Mouse (Mus musculus) right cerebral cortex, postnatal 4 days (tissue): Measurements from ENCODE around the gene Wnt9b.
A peak's percentile ranks its signal among the peaks of the same experiment; 100 is the strongest.

ENCODE experiments used
- DNase-seq: peaks from one replicate; pipeline ENCODE4 v3.0.0-alpha.2; 2022

Wnt9b gene

GRCm38 (mm10) chr11:103729282-103729985 lies 20.2 kb downstream of the Wnt9b start:
- no peak for DNase-seq

- no peak for DNase-seq
Measured at GRCm38 (mm10) chr11:103724331-103724771, 25.3 kb downstream of the Wnt9b start.

- DNase-seq: no peak
Measured at GRCm38 (mm10) chr11:103722040-103722481, 27.6 kb downstream of the Wnt9b start.

GRCm38 (mm10) chr11:103721468-103722039 lies 28.1 kb downstream of the Wnt9b start:
- peak; percentile 42 for DNase-seq

GRCm38 (mm10) chr11:103719436-103719835 lies 30.2 kb downstream of the Wnt9b start:
- no peak for DNase-seq

GRCm38 (mm10) chr11:103716971-103717370 lies 32.6 kb downstream of the Wnt9b start:
- no peak for DNase-seq

GRCm38 (mm10) chr11:103714074-103714473 lies 35.5 kb downstream of the Wnt9b start:
- DNase-seq: no peak

GRCm38 (mm10) chr11:103711851-103712587 lies 37.6 kb downstream of the Wnt9b start:
- no peak for DNase-seq

- no peak for DNase-seq
Measured at GRCm38 (mm10) chr11:103709982-103710381, 39.6 kb downstream of the Wnt9b start.

- DNase-seq: no peak
Measured at GRCm38 (mm10) chr11:103707005-103707404, 42.6 kb downstream of the Wnt9b start.

- DNase-seq: no peak
Measured at GRCm38 (mm10) chr11:103698226-103698625, 51.4 kb downstream of the Wnt9b start.

GRCm38 (mm10) chr11:103697565-103698176 lies 52.0 kb downstream of the Wnt9b start, which contains the start of gene Gosr2:
TSS of gene Gosr2 (minus strand) at chr11:103697898.
- DNase-seq: peak; percentile 83

GRCm38 (mm10) chr11:103696851-103697564 lies 52.6 kb downstream of the Wnt9b start:
- no peak for DNase-seq

- no peak for DNase-seq
Measured at GRCm38 (mm10) chr11:103693241-103693640, 56.4 kb downstream of the Wnt9b start.

GRCm38 (mm10) chr11:103691036-103691435 lies 58.6 kb downstream of the Wnt9b start:
- DNase-seq: no peak

GRCm38 (mm10) chr11:103688980-103689378 lies 60.6 kb downstream of the Wnt9b start:
- DNase-seq: no peak

- no peak for DNase-seq
Measured at GRCm38 (mm10) chr11:103688271-103688979, 61.2 kb downstream of the Wnt9b start.

GRCm38 (mm10) chr11:103686706-103687105 lies 62.9 kb downstream of the Wnt9b start:
- DNase-seq: no peak

- DNase-seq: peak; percentile 54
Measured at GRCm38 (mm10) chr11:103685261-103685736, 64.3 kb downstream of the Wnt9b start.

GRCm38 (mm10) chr11:103683667-103684334 lies 65.8 kb downstream of the Wnt9b start:
- DNase-seq: no peak
